Mouse (Mus musculus): ENCODE measurements around the gene Celf2. TPM values are rescaled to one million over a fixed set of nuclear protein-coding genes. Genes with fewer than 3 reads are reported as not detected.

Gene Celf2
- polyA plus RNA-seq, 1 experiment from 2014 or later: 51.0 TPM

DNA sequence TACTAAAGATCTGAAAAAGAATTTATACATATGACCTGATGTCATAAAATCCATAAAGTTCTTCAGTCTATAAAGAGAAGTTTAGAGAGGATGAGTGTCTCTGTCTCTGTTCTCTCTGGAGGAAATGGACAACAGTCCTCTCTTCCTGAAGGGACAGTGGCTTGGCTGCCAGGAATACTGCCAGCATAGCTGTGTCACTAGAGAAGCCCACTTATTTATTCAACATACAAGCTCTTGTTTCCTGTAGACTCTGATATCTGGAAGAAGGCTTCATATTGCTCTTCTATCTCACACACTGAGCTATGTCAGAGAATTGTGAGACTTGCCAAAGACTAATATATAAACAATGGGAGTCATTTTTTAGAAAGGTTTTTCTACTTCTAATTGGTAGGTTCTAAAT, 260.4 kb downstream of the Celf2 start:
- no peaks in the 10 kb centered on the region for H3K4me1 ChIP-seq (ENCODE audit: control insufficient read depth, insufficient read depth, low read length)
- no peaks in the 10 kb centered on the region for H3K9me3 ChIP-seq (replicated peaks; ENCODE audit: control insufficient read depth, low read length)
- no peaks in the 10 kb centered on the region for H3K36me3 ChIP-seq (ENCODE audit: control insufficient read depth, insufficient read depth, low read length)
- ATAC-seq (replicated peaks; ENCODE audit: insufficient number of reproducible peaks, low FRiP score, low TSS enrichment): no peak
- no peak overlapping the region for H3K9ac ChIP-seq (ENCODE audit: low read depth, low read length)
- H3K27me3 ChIP-seq (ENCODE audit: control insufficient read depth, insufficient read depth, low read length): no peaks in the 10 kb centered on the region
- no peak overlapping the region for H3K4me3 ChIP-seq (ENCODE audit: low read depth, low read length)
- H3K27ac ChIP-seq (ENCODE audit: low read depth, low read length): no peak overlapping the region
- no peak overlapping the region for H3K4me2 ChIP-seq

GRCm38 (mm10) chr2:7245958-7246774, 263.2 kb downstream of the Celf2 start:
- Histone ChIP-seq H3K27me3 (ENCODE audit: control insufficient read depth, insufficient read depth, low read length) (no peaks in the 10 kb centered on the region), H3K36me3 (ENCODE audit: control insufficient read depth, insufficient read depth, low read length) (no peaks in the 10 kb centered on the region), H3K4me1 (ENCODE audit: control insufficient read depth, insufficient read depth, low read length) (no peaks in the 10 kb centered on the region), H3K9ac (ENCODE audit: low read depth, low read length) (no peak overlapping the region), H3K4me2 (no peak overlapping the region), H3K4me3 (ENCODE audit: low read depth, low read length) (no peak overlapping the region), H3K9me3 (replicated peaks; ENCODE audit: control insufficient read depth, low read length) (no peaks in the 10 kb centered on the region), H3K27ac (ENCODE audit: low read depth, low read length) (no peak overlapping the region)
- no peak for ATAC-seq (replicated peaks; ENCODE audit: insufficient number of reproducible peaks, low FRiP score, low TSS enrichment)
- WGBS (ENCODE audit: insufficient replicate concordance): 52% methylated on average over 4 of the region's 4 CpGs

- ATAC-seq (replicated peaks; ENCODE audit: insufficient number of reproducible peaks, low FRiP score, low TSS enrichment): no peak
- H3K27me3 ChIP-seq (ENCODE audit: control insufficient read depth, insufficient read depth, low read length): no peaks in the 10 kb centered on the region
These were observed 267.2 kb downstream of the Celf2 start for GRCm38 (mm10) chr2:7242139-7242538.

GRCm38 (mm10) chr2:7241523-7241941, 267.8 kb downstream of the Celf2 start:
- ATAC-seq (replicated peaks; ENCODE audit: insufficient number of reproducible peaks, low FRiP score, low TSS enrichment): no peak
- Histone ChIP-seq H3K4me3 (ENCODE audit: low read depth, low read length) (no peak overlapping the region), H3K27me3 (ENCODE audit: control insufficient read depth, insufficient read depth, low read length) (no peaks in the 10 kb centered on the region), H3K36me3 (ENCODE audit: control insufficient read depth, insufficient read depth, low read length) (no peaks in the 10 kb centered on the region), H3K4me1 (ENCODE audit: control insufficient read depth, insufficient read depth, low read length) (no peaks in the 10 kb centered on the region), H3K27ac (ENCODE audit: low read depth, low read length) (no peak overlapping the region), H3K9ac (ENCODE audit: low read depth, low read length) (no peak overlapping the region), H3K4me2 (no peak overlapping the region), H3K9me3 (replicated peaks; ENCODE audit: control insufficient read depth, low read length) (no peaks in the 10 kb centered on the region)
- WGBS (ENCODE audit: insufficient replicate concordance): 75% methylated on average over 4 of the region's 4 CpGs

More at GRCm38 (mm10) chr2:7242139-7242538, 267.2 kb downstream of the Celf2 start:
- no peak overlapping the region for H3K4me2 ChIP-seq
- no peak overlapping the region for H3K27ac ChIP-seq (ENCODE audit: low read depth, low read length)
- no peak overlapping the region for H3K4me3 ChIP-seq (ENCODE audit: low read depth, low read length)
- H3K9ac ChIP-seq (ENCODE audit: low read depth, low read length): no peak overlapping the region
- whole genome bisulfite sequencing (ENCODE audit: insufficient replicate concordance): 57% methylated on average over 1 of the region's 1 CpGs
- no peaks in the 10 kb centered on the region for H3K4me1 ChIP-seq (ENCODE audit: control insufficient read depth, insufficient read depth, low read length)
- no peaks in the 10 kb centered on the region for H3K36me3 ChIP-seq (ENCODE audit: control insufficient read depth, insufficient read depth, low read length)
- no peaks in the 10 kb centered on the region for H3K9me3 ChIP-seq (replicated peaks; ENCODE audit: control insufficient read depth, low read length)

DNA sequence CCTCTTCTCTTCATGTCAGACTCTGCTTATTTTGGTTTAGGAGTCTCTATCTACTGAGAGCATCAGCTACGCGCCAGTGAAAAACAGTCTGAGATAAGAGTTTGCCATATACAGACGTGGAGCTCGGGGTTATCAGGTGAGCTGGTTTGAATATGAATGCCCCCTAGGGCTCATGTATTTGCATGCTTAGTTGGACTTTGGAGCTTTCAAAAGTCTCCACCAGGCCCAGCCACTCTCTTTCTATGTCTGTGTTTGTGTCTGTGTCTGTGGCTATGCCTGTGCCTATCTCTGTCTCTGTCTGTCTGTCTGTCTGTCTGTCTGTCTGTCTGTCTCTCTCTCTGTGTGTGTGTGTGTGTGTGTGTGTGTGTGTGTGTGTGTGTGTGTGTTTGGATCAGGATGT, 272.1 kb downstream of the Celf2 start:
- no peak for ATAC-seq (replicated peaks; ENCODE audit: insufficient number of reproducible peaks, low FRiP score, low TSS enrichment)

DNA sequence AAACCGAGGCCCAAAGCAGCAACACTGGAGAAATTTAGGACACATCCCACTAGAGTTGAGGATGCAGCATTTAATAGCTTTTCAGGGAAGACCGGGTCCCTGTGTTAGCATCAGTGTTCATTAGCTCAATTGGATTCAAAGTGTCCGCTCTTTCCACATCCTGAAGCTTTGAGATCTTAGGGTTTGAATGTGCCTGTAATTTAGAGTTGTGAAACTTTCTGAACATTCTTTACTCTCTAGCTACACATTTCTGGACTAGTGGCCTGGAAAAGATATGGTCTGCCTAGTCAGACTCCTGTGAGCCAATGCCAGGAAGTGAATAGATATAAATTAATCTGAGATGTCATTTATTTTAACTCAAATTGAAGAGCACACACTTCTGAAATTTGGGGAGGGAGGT, 272.9 kb downstream of the Celf2 start:
- H3K36me3 ChIP-seq (ENCODE audit: control insufficient read depth, insufficient read depth, low read length): no peaks in the 10 kb centered on the region
- no peak overlapping the region for H3K4me2 ChIP-seq
- H3K4me1 ChIP-seq (ENCODE audit: control insufficient read depth, insufficient read depth, low read length): no peaks in the 10 kb centered on the region
- no peak overlapping the region for H3K27ac ChIP-seq (ENCODE audit: low read depth, low read length)
- 88% methylated on average over 3 of the region's 3 CpGs for WGBS (ENCODE audit: insufficient replicate concordance)
- no peak for ATAC-seq (replicated peaks; ENCODE audit: insufficient number of reproducible peaks, low FRiP score, low TSS enrichment)
- H3K27me3 ChIP-seq (ENCODE audit: control insufficient read depth, insufficient read depth, low read length): no peaks in the 10 kb centered on the region
- no peak overlapping the region for H3K9ac ChIP-seq (ENCODE audit: low read depth, low read length)
- no peak overlapping the region for H3K4me3 ChIP-seq (ENCODE audit: low read depth, low read length)
- no peaks in the 10 kb centered on the region for H3K9me3 ChIP-seq (replicated peaks; ENCODE audit: control insufficient read depth, low read length)

More for the DNA sequence above, 272.1 kb downstream of the Celf2 start:
- 64% methylated on average over 4 of the region's 4 CpGs for WGBS (ENCODE audit: insufficient replicate concordance)
- Histone ChIP-seq H3K9ac (ENCODE audit: low read depth, low read length) (no peak overlapping the region), H3K4me3 (ENCODE audit: low read depth, low read length) (no peak overlapping the region), H3K36me3 (ENCODE audit: control insufficient read depth, insufficient read depth, low read length) (no peaks in the 10 kb centered on the region), H3K9me3 (replicated peaks; ENCODE audit: control insufficient read depth, low read length) (no peaks in the 10 kb centered on the region), H3K4me2 (no peak overlapping the region), H3K4me1 (ENCODE audit: control insufficient read depth, insufficient read depth, low read length) (no peaks in the 10 kb centered on the region), H3K27me3 (ENCODE audit: control insufficient read depth, insufficient read depth, low read length) (no peaks in the 10 kb centered on the region), H3K27ac (ENCODE audit: low read depth, low read length) (no peak overlapping the region)

- H3K4me2 ChIP-seq: no peak overlapping the region
- WGBS (ENCODE audit: insufficient replicate concordance): 83% methylated on average over 4 of the region's 4 CpGs
- no peaks in the 10 kb centered on the region for H3K4me1 ChIP-seq (ENCODE audit: control insufficient read depth, insufficient read depth, low read length)
- no peaks in the 10 kb centered on the region for H3K27me3 ChIP-seq (ENCODE audit: control insufficient read depth, insufficient read depth, low read length)
- no peak overlapping the region for H3K9ac ChIP-seq (ENCODE audit: low read depth, low read length)
- H3K9me3 ChIP-seq (replicated peaks; ENCODE audit: control insufficient read depth, low read length): no peaks in the 10 kb centered on the region
- no peak overlapping the region for H3K4me3 ChIP-seq (ENCODE audit: low read depth, low read length)
- ATAC-seq (replicated peaks; ENCODE audit: insufficient number of reproducible peaks, low FRiP score, low TSS enrichment): no peak
- no peak overlapping the region for H3K27ac ChIP-seq (ENCODE audit: low read depth, low read length)
- H3K36me3 ChIP-seq (ENCODE audit: control insufficient read depth, insufficient read depth, low read length): no peaks in the 10 kb centered on the region
These were observed 274.2 kb downstream of the Celf2 start for GRCm38 (mm10) chr2:7235059-7235741.

- no peak for ATAC-seq (replicated peaks; ENCODE audit: insufficient number of reproducible peaks, low FRiP score, low TSS enrichment)
- Histone ChIP-seq H3K9me3 (replicated peaks; ENCODE audit: control insufficient read depth, low read length) (no peaks in the 10 kb centered on the region), H3K4me3 (ENCODE audit: low read depth, low read length) (no peak overlapping the region), H3K4me2 (no peak overlapping the region), H3K36me3 (ENCODE audit: control insufficient read depth, insufficient read depth, low read length) (no peaks in the 10 kb centered on the region), H3K4me1 (ENCODE audit: control insufficient read depth, insufficient read depth, low read length) (no peaks in the 10 kb centered on the region), H3K9ac (ENCODE audit: low read depth, low read length) (no peak overlapping the region), H3K27me3 (ENCODE audit: control insufficient read depth, insufficient read depth, low read length) (no peaks in the 10 kb centered on the region), H3K27ac (ENCODE audit: low read depth, low read length) (no peak overlapping the region)
- 80% methylated on average over 7 of the region's 7 CpGs for WGBS (ENCODE audit: insufficient replicate concordance)
These were observed 274.8 kb downstream of the Celf2 start for GRCm38 (mm10) chr2:7234587-7234986.
